Mouse (Mus musculus): ENCODE results near the gene Fzd10. TPM values are rescaled to one million over a fixed set of nuclear protein-coding genes. Genes with fewer than 3 reads are reported as not detected.

Fzd10 gene
- total and polyA plus RNA-seq, 3 experiments = not detected

GRCm38 (mm10) chr5:128603693-128604092 lies 3.0 kb downstream of the Fzd10 start:
- no peaks in the 10 kb centered on the region for H3K27me3 ChIP-seq (ENCODE audit: control insufficient read depth in 1 of 2, insufficient read depth in 2 of 2, low read length in 2 of 2)

GRCm38 (mm10) chr5:128606596-128606995 lies 6.0 kb downstream of the Fzd10 start:
- Histone ChIP-seq H3K36me3 (ENCODE audit: control insufficient read depth in 1 of 2, insufficient read depth in 2 of 2, low read length in 2 of 2) (no peaks in the 10 kb centered on the region), H3K27ac (ENCODE audit: control insufficient read depth, low read depth, low read length) (no peak overlapping the region), H3K4me1 (ENCODE audit: control insufficient read depth in 1 of 2, insufficient read depth in 2 of 2, low read length in 2 of 2) (no peaks in the 10 kb centered on the region), H3K9ac (ENCODE audit: control insufficient read depth, low read depth, low read length, poor library complexity, severe bottlenecking) (no peak overlapping the region), H3K79me2 (ENCODE audit: control insufficient read depth, insufficient read depth, low read length, poor library complexity) (no peaks in the 10 kb centered on the region), H3K9me3 (replicated peaks; ENCODE audit: insufficient read depth, low read length) (no peaks in the 10 kb centered on the region), H3K27me3 (ENCODE audit: control insufficient read depth in 1 of 2, insufficient read depth in 2 of 2, low read length in 2 of 2) (no peaks in the 10 kb centered on the region), H3K4me3 (ENCODE audit: control insufficient read depth in 1 of 2, insufficient read depth in 1 of 2, low read depth in 2 of 2, low read length in 2 of 2) (no peak overlapping the region)
- DNase-seq (ENCODE audit: low read depth, low spot score) = no peak
- TF ChIP-seq CHD1 (IDR thresholded peaks at IDR 0.05; ENCODE audit: low read depth, low read length) (no peak), TAL1 (IDR thresholded peaks at IDR 0.05; ENCODE audit: low read length) (no peak), NELFE (IDR thresholded peaks at IDR 0.05; ENCODE audit: low read depth, low read length) (no peak), MAFK (IDR thresholded peaks at IDR 0.05; ENCODE audit: borderline replicate concordance, low read depth, low read length) (no peak), SIN3A (IDR thresholded peaks at IDR 0.05; ENCODE audit: low read length) (no peak), KAT2A (conservative IDR thresholded peaks at IDR 0.05; ENCODE audit: low read depth, low read length) (no peak), ETS1 (IDR thresholded peaks at IDR 0.05; ENCODE audit: low read depth, low read length) (no peak), NRF1 (IDR thresholded peaks at IDR 0.05; ENCODE audit: insufficient read depth, low read depth, low read length, poor library complexity, severe bottlenecking) (no peak), ZC3H11A (IDR thresholded peaks at IDR 0.05; ENCODE audit: low read depth, low read length) (no peak), MAZ (IDR thresholded peaks at IDR 0.05; ENCODE audit: low read depth, low read length) (no peak)

More at GRCm38 (mm10) chr5:128603693-128604092, 3.0 kb downstream of the Fzd10 start:
- DNase-seq (ENCODE audit: low read depth, low spot score) = no peak
- no peaks in the 10 kb centered on the region for H3K36me3 ChIP-seq (ENCODE audit: control insufficient read depth in 1 of 2, insufficient read depth in 2 of 2, low read length in 2 of 2)
- no peaks in the 10 kb centered on the region for H3K79me2 ChIP-seq (ENCODE audit: control insufficient read depth, insufficient read depth, low read length, poor library complexity)
- no peak overlapping the region for H3K4me3 ChIP-seq (ENCODE audit: control insufficient read depth in 1 of 2, insufficient read depth in 1 of 2, low read depth in 2 of 2, low read length in 2 of 2)
- H3K27ac ChIP-seq (ENCODE audit: control insufficient read depth, low read depth, low read length) = no peak overlapping the region
- H3K9me3 ChIP-seq (replicated peaks; ENCODE audit: insufficient read depth, low read length) = no peaks in the 10 kb centered on the region
- H3K9ac ChIP-seq (ENCODE audit: control insufficient read depth, low read depth, low read length, poor library complexity, severe bottlenecking) = no peak overlapping the region
- no peak for TF ChIP-seq BHLHE40 (IDR thresholded peaks at IDR 0.05; ENCODE audit: borderline replicate concordance, low read depth, low read length)
- TF ChIP-seq MEF2A (IDR thresholded peaks at IDR 0.05; ENCODE audit: extremely low read depth, insufficient replicate concordance, low read depth, low read length, poor library complexity, severe bottlenecking) = no peak
- no peak for TF ChIP-seq HCFC1 (IDR thresholded peaks at IDR 0.05; ENCODE audit: low read depth, low read length)
- no peak for TF ChIP-seq ETS1 (IDR thresholded peaks at IDR 0.05; ENCODE audit: low read depth, low read length)
- no peak for TF ChIP-seq NELFE (IDR thresholded peaks at IDR 0.05; ENCODE audit: low read depth, low read length)
- TF ChIP-seq ZKSCAN1 (IDR thresholded peaks at IDR 0.05; ENCODE audit: low read depth, low read length) = no peak
- TF ChIP-seq GABPA (IDR thresholded peaks at IDR 0.05; ENCODE audit: low read depth, low read length) = no peak
- TF ChIP-seq GATA1 (IDR thresholded peaks at IDR 0.05; ENCODE audit: low read depth, low read length) = no peak
- no peak for TF ChIP-seq CHD2 (IDR thresholded peaks at IDR 0.05; ENCODE audit: low read length)
- TF ChIP-seq SIN3A (IDR thresholded peaks at IDR 0.05; ENCODE audit: low read length) = no peak
- TF ChIP-seq ZNF384 (IDR thresholded peaks at IDR 0.05; ENCODE audit: low read depth, low read length) = no peak
- no peak for TF ChIP-seq MYC (IDR thresholded peaks at IDR 0.05; ENCODE audit: low read depth, low read length)
- TF ChIP-seq MXI1 (IDR thresholded peaks at IDR 0.05; ENCODE audit: low read depth, low read length) = no peak
- no peak for TF ChIP-seq ZMIZ1 (IDR thresholded peaks at IDR 0.05; ENCODE audit: low read depth, low read length)
- H3K4me1 ChIP-seq (ENCODE audit: control insufficient read depth in 1 of 2, insufficient read depth in 2 of 2, low read length in 2 of 2) = no peaks in the 10 kb centered on the region

Measured in MEL (cell line).